Mouse (Mus musculus) embryonic facial prominence, embryonic 14.5 days (tissue): Measurements from ENCODE around the gene Josd2. TPM values are rescaled to one million over a fixed set of nuclear protein-coding genes. Genes with fewer than 3 reads are reported as not detected.

Experiments used
- ATAC-seq: fragments of 200-750 bp; cut with Nextera tagmentation; 2 replicates; pipeline ENCODE4 v1.8.0; 2017; ENCODE audit warnings: low read depth, moderate number of reproducible peaks, moderate TSS enrichment
- DNase-seq: peaks from one replicate; pipeline ENCODE4 v3.0.0-alpha.2; 2015; ENCODE audit warnings: low spot score
- H3K27ac ChIP-seq: fragments of 300-500 bp; sonication (generic); replicated peaks from 2 replicates; pipeline ENCODE4 v1.5.1; 2014; ENCODE audit warnings: low read depth, mild to moderate bottlenecking, low read length, moderate library complexity
- H3K27me3 ChIP-seq: fragments of 300-500 bp; sonication (generic); replicated peaks from 2 replicates; pipeline ENCODE4 v1.6.1; 2014; ENCODE audit warnings: low read length; ENCODE audit not compliant: control insufficient read depth, insufficient read depth
- H3K36me3 ChIP-seq: fragments of 300-500 bp; sonication (generic); 2 replicates; pipeline ENCODE4 v1.6.1; 2014; ENCODE audit warnings: low read length, mixed read lengths; ENCODE audit not compliant: control insufficient read depth, insufficient read depth
- H3K4me1 ChIP-seq: fragments of 300-500 bp; sonication (generic); 2 replicates; pipeline ENCODE4 v1.6.1; 2014; ENCODE audit warnings: antibody characterized with exemption, low read length; ENCODE audit not compliant: control insufficient read depth, insufficient read depth
- H3K4me2 ChIP-seq: fragments of 300-500 bp; sonication (generic); 2 replicates; pipeline ENCODE4 v1.6.1; 2014; ENCODE audit warnings: low read depth, mild to moderate bottlenecking, low read length, moderate library complexity, mixed read lengths
- H3K4me3 ChIP-seq: fragments of 300-500 bp; sonication (generic); 2 replicates; pipeline ENCODE4 v1.5.1; 2014; ENCODE audit warnings: low read depth, mild to moderate bottlenecking, low read length
- H3K9ac ChIP-seq: fragments of 300-500 bp; sonication (generic); 2 replicates; pipeline ENCODE4 v1.6.1; 2014; ENCODE audit warnings: low read depth, mild to moderate bottlenecking, low read length, moderate library complexity, mixed read lengths
- H3K9me3 ChIP-seq: fragments of 300-500 bp; sonication (generic); 2 replicates; pipeline ENCODE4 v1.6.1; 2016; ENCODE audit warnings: low read length; ENCODE audit not compliant: control insufficient read depth
- WGBS: fragments of 180-500 bp; shearing (Covaris S2); extraction: QIAGEN DNeasy Blood & Tissue Kit; methylation state at CpG from one replicate; pipeline ENCODE4 v1.1.7; 2014; 5-methylcytosine and 5-hydroxymethylcytosine counted together
- microRNA-seq: library from miRNA; unstranded; fragments of <30 nt; microRNA quantifications from one replicate; pipeline ENCODE4, GENCODE M21; 2016; ENCODE audit warnings: borderline number of aligned reads
- polyA plus RNA-seq: library from polyadenylated mRNA; unstranded; fragments of >200 nt; fragmentation: Nextera tagmentation; extraction: Ambion mirVana; gene quantifications from 2 replicates; pipeline ENCODE4 v1.2.1, GENCODE M21; 2014

Gene Josd2
- polyA plus RNA-seq, 1 experiment from 2014 or later, result 91.2 TPM

DNA sequence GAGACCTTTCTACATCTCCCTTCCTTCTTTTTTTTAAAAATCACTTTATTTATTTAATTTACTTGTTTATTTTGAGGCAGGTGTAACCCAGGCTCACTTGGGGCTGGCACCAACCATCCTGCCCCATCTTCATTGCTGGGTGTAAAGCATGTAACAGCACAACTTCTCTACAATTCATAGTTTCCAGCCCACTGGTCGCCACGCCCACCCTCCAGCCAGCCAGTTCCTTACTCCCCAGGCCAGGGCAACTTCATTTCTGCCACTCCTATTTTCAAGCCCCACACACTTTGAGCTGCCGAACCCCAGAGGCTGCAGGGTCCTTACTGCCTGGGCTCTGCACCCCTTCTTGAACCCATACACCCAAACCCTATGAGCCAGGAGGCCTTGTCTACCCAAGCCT, 53.2 kb downstream of the Josd2 start:
- H3K9ac ChIP-seq, result no peak overlapping the region
- H3K27me3 ChIP-seq, result peaks cover 45% of the 10 kb centered on the region

More for the DNA sequence above, 53.2 kb downstream of the Josd2 start:
- Histone ChIP-seq H3K4me2 (no peak overlapping the region), H3K36me3 (no peaks in the 10 kb centered on the region), H3K4me3 (no peak overlapping the region), H3K4me1 (0 out of 2 replicates have a peak, but pooled peaks cover 6% of the 10 kb centered on the region), H3K27ac (no peak overlapping the region), H3K9me3 (no peaks in the 10 kb centered on the region)
- ATAC-seq, result no peak
- 62% methylated on average over 3 of the region's 3 CpGs for whole genome bisulfite sequencing
- no peak for DNase-seq

Small RNAs within 50 kb of the gene (microRNA-seq; reads per million reads assigned to microRNA genes)
- gene Mir7052, result 0.50 reads per million

Other genes starting within 250 kb of the Josd2 start
- gene Klk1, start 242.6 kb upstream of the Josd2 start, polyA plus RNA-seq, result not detected in 2 replicates
- gene Gm36864, start 231.8 kb upstream of the Josd2 start, polyA plus RNA-seq, result not detected in 2 replicates
- gene 1700028J19Rik, start 221.3 kb upstream of the Josd2 start, polyA plus RNA-seq, result 0.83 and 1.1 TPM in 2 replicates
- 117 and 144 TPM in 2 replicates for gene 2410002F23Rik, start 221.3 kb upstream of the Josd2 start, polyA plus RNA-seq
- 0.92 and 0.96 TPM in 2 replicates for gene Acp4, start 210.6 kb upstream of the Josd2 start, polyA plus RNA-seq
- gene Gm15517, start 206.5 kb upstream of the Josd2 start, polyA plus RNA-seq, result not detected in 2 replicates
- gene Clec11a, start 161.1 kb upstream of the Josd2 start, polyA plus RNA-seq, result 27.3 and 34.6 TPM in 2 replicates
- gene Shank1, start 157.7 kb upstream of the Josd2 start, polyA plus RNA-seq, result 3.6 and 3.7 TPM in 2 replicates
- gene Syt3, start 83.9 kb upstream of the Josd2 start, polyA plus RNA-seq, result 2.4 and 2.6 TPM in 2 replicates
- 0.33 and 0.80 TPM in 2 replicates for gene 1700008O03Rik, start 82.2 kb upstream of the Josd2 start, polyA plus RNA-seq
- gene Lrrc4b, start 39.0 kb upstream of the Josd2 start, polyA plus RNA-seq, result 1.8 and 2.1 TPM in 2 replicates
- gene Aspdh, start 2.6 kb upstream of the Josd2 start, polyA plus RNA-seq, result 0.43 and 0.47 TPM in 2 replicates
- gene Emc10, start 28.5 kb downstream of the Josd2 start, polyA plus RNA-seq, result 140 and 145 TPM in 2 replicates
- 5.4 and 10.7 TPM in 2 replicates for gene Fam71e1, start 28.6 kb downstream of the Josd2 start, polyA plus RNA-seq
- gene Mybpc2, start 56.7 kb downstream of the Josd2 start, polyA plus RNA-seq, result 0.38 and 0.57 TPM in 2 replicates
- gene Spib, start 64.1 kb downstream of the Josd2 start, polyA plus RNA-seq, result 0.26 and 0.35 TPM in 2 replicates
- gene Pold1, start 80.9 kb downstream of the Josd2 start, polyA plus RNA-seq, result 57.9 and 64.1 TPM in 2 replicates
- 60.8 and 64.5 TPM in 2 replicates for gene Nr1h2, start 86.0 kb downstream of the Josd2 start, polyA plus RNA-seq
- 1.7 and 2.8 TPM in 2 replicates for gene Napsa, start 104.4 kb downstream of the Josd2 start, polyA plus RNA-seq
- 0.49 and 0.67 TPM in 2 replicates for gene Kcnc3, start 122.7 kb downstream of the Josd2 start, polyA plus RNA-seq
- gene Myh14, start 202.9 kb downstream of the Josd2 start, polyA plus RNA-seq, result 13.6 and 13.8 TPM in 2 replicates
- gene Izumo2, start 240.8 kb downstream of the Josd2 start, polyA plus RNA-seq, result not detected in 2 replicates